In genomic region chr19:6533290-6534117, GRCm38 (mm10) we compare ENCODE assay signal across 11 mouse cellular contexts. TPM values are rescaled to one million over a fixed set of nuclear protein-coding genes. Genes with fewer than 3 reads are reported as not detected.
DNase-seq lines count a peak whose midpoint lies in the region; ATAC-seq and TF ChIP-seq lines count a peak whose summit lies in the region.
"Had no signal": no experiment of that assay in that cellular context is flagged by ENCODE, and none has a peak within 500 bp of the region (broad histone marks: within the 10 kb centered on the region; RNA-seq: fewer than 3 reads in every experiment).

No protein-coding gene starts in this region.

- H3K9ac ChIP-seq in embryonic facial prominence, embryonic 11.5 days (replicated peaks; ENCODE audit: low read length): no peak overlapping the region
- no peak overlapping the region for H3K9ac ChIP-seq in hindbrain, postnatal 0 days (replicated peaks; ENCODE audit: low read length)
- H3K9ac ChIP-seq in neural tube, embryonic 14.5 days (replicated peaks; ENCODE audit: low read depth, low read length): no peak overlapping the region
- H3K9ac ChIP-seq: heart, embryonic 13.5 days; limb, embryonic 15.5 days had no signal

- H3K4me1 ChIP-seq in embryonic facial prominence, embryonic 11.5 days (ENCODE audit: control insufficient read depth, insufficient read depth, low read length): peaks cover 4% of the 10 kb centered on the region
- peaks cover 36% of the 10 kb centered on the region for H3K4me1 ChIP-seq in hindbrain, postnatal 0 days (ENCODE audit: insufficient read depth, low read length)
- peaks cover 27% of the 10 kb centered on the region for H3K4me1 ChIP-seq in neural tube, embryonic 14.5 days (ENCODE audit: control insufficient read depth, insufficient read depth, low read length)

- ATAC-seq in embryonic facial prominence, embryonic 11.5 days (replicated peaks; ENCODE audit: insufficient number of reproducible peaks, low FRiP score, low TSS enrichment, low read depth): no peak
- no peak for ATAC-seq in hindbrain, postnatal 0 days
- no peak for ATAC-seq in neural tube, embryonic 14.5 days (ENCODE audit: low read depth)
- no peak for ATAC-seq in frontal cortex, adult (ENCODE audit: low TSS enrichment)

- no peak overlapping the region for H3K4me3 ChIP-seq in embryonic facial prominence, embryonic 11.5 days (ENCODE audit: low read depth, low read length)
- no peak overlapping the region for H3K4me3 ChIP-seq in hindbrain, postnatal 0 days (ENCODE audit: low read length)
- H3K4me3 ChIP-seq in neural tube, embryonic 14.5 days (ENCODE audit: low read depth, low read length): no peak overlapping the region

- 70% methylated on average over 11 of the region's 11 CpGs for WGBS in embryonic facial prominence, embryonic 11.5 days
- 41% methylated on average over 11 of the region's 11 CpGs for WGBS in hindbrain, postnatal 0 days
- WGBS in neural tube, embryonic 14.5 days: 59% methylated on average over 11 of the region's 11 CpGs

- no peak for TF ChIP-seq CTCF in hindbrain, postnatal 0 days (IDR thresholded peaks at IDR 0.05; ENCODE audit: low read depth)

- peaks cover 24% of the 10 kb centered on the region for H3K27me3 ChIP-seq in embryonic facial prominence, embryonic 11.5 days (ENCODE audit: control insufficient read depth, insufficient read depth, low read length)
- no peaks in the 10 kb centered on the region for H3K27me3 ChIP-seq in hindbrain, postnatal 0 days (ENCODE audit: insufficient read depth, low read length)
- no peaks in the 10 kb centered on the region for H3K27me3 ChIP-seq in neural tube, embryonic 14.5 days (ENCODE audit: control insufficient read depth, insufficient read depth, low read length)

- no peaks in the 10 kb centered on the region for H3K36me3 ChIP-seq in embryonic facial prominence, embryonic 11.5 days (replicated peaks; ENCODE audit: control insufficient read depth, insufficient read depth, low read depth, low read length)
- no peaks in the 10 kb centered on the region for H3K36me3 ChIP-seq in hindbrain, postnatal 0 days (ENCODE audit: insufficient read depth, low read length)
- no peaks in the 10 kb centered on the region for H3K36me3 ChIP-seq in neural tube, embryonic 14.5 days (ENCODE audit: control insufficient read depth, insufficient read depth, low read length)
- H3K36me3 ChIP-seq: heart, embryonic 13.5 days; limb, embryonic 15.5 days had no signal

- H3K9me3 ChIP-seq in embryonic facial prominence, embryonic 11.5 days (replicated peaks; ENCODE audit: control insufficient read depth, low read length): no peaks in the 10 kb centered on the region
- H3K9me3 ChIP-seq in hindbrain, postnatal 0 days (ENCODE audit: low read length): no peaks in the 10 kb centered on the region
- no peaks in the 10 kb centered on the region for H3K9me3 ChIP-seq in neural tube, embryonic 14.5 days (ENCODE audit: control insufficient read depth, low read length)
- H3K9me3 ChIP-seq: heart, embryonic 13.5 days; limb, embryonic 15.5 days had no signal

- peak; percentile 80 for DNase-seq in kidney, adult 9 months
- no peak for DNase-seq in kidney, postnatal 14 days
- no peak for DNase-seq in embryonic facial prominence, embryonic 11.5 days (ENCODE audit: low spot score)
- DNase-seq in hindbrain, postnatal 0 days (ENCODE audit: low spot score): no peak
- DNase-seq in layer of hippocampus, adult 11-12 months (ENCODE audit: low spot score): no peak
- DNase-seq in lung, postnatal 10 days: no peak

- peak overlapping the region; percentile 3; the same call in 1 of the 2 replicates for H3K4me2 ChIP-seq in embryonic facial prominence, embryonic 11.5 days (ENCODE audit: low read depth, low read length)
- H3K4me2 ChIP-seq in hindbrain, postnatal 0 days (ENCODE audit: low read depth, low read length): no peak overlapping the region
- H3K4me2 ChIP-seq in neural tube, embryonic 14.5 days (ENCODE audit: low read depth, low read length): no peak overlapping the region; the same call in 1 of the 2 replicates

- H3K27ac ChIP-seq in embryonic facial prominence, embryonic 11.5 days (replicated peaks; ENCODE audit: low read depth, low read length): no peak overlapping the region
- H3K27ac ChIP-seq in hindbrain, postnatal 0 days: peak overlapping the region; percentile 78; the same call in 1 of the 2 replicates
- H3K27ac ChIP-seq in neural tube, embryonic 14.5 days (ENCODE audit: low read depth, low read length): peak overlapping the region; percentile 6; the same call in 1 of the 2 replicates
- H3K27ac ChIP-seq: heart, embryonic 13.5 days; limb, embryonic 15.5 days; macrophage had no signal

RNA-seq across cellular contexts. Expression of gene Slc22a12, which starts 9.3 kb away (rescaled TPM):
- polyA plus RNA-seq in embryonic facial prominence, embryonic 11.5 days (2014; fragmentation: Nextera tagmentation; extraction: Ambion mirVana): not detected in 2 replicates
- 0.21 and 1.2 TPM in 2 replicates for total RNA-seq in hindbrain, postnatal 0 days (2014; rRNA removed)
- 0.28 and 0.35 TPM in 2 replicates for polyA plus RNA-seq in hindbrain, postnatal 0 days (2015; fragmentation: Nextera tagmentation; extraction: Ambion mirVana)
- 0.11 TPM in 1 of 2 replicates, not detected in the other for polyA plus RNA-seq in neural tube, embryonic 14.5 days (2014; fragmentation: Nextera tagmentation; extraction: Ambion mirVana)
- polyA plus RNA-seq: heart, embryonic 13.5 days; limb, embryonic 15.5 days; macrophage had no signal
